Mouse (Mus musculus): ENCODE measurements at regions not wholly inside any gene's neighbourhood (a gene's known extent, or its start where the extent isn't known, plus 50 kb on each side); places are given as distances from the start of the nearest gene placed in this dataset.

- TF ChIP-seq CTCF (IDR thresholded peaks at IDR 0.05; ENCODE audit: extremely low read depth, insufficient read depth, insufficient read length, insufficient replicate concordance): no peak
- no peak for TF ChIP-seq POLR2A (IDR thresholded peaks at IDR 0.05; ENCODE audit: low read depth, low read length)
These were observed 133.1 kb downstream of the Dhx15 start for GRCm38 (mm10) chr5:52057261-52057660.
